In genomic region chr14:17636971-17637370, GRCm38 (mm10) we compare ENCODE assay signal across 29 mouse cellular contexts. TPM values are rescaled to one million over a fixed set of nuclear protein-coding genes. Genes with fewer than 3 reads are reported as not detected.
DNase-seq lines count a peak whose midpoint lies in the region; ATAC-seq and TF ChIP-seq lines count a peak whose summit lies in the region.
"Had no signal": no experiment of that assay in that cellular context is flagged by ENCODE, and none has a peak within 500 bp of the region (broad histone marks: within the 10 kb centered on the region; RNA-seq: fewer than 3 reads in every experiment).

No protein-coding gene starts in this region.

- H3K4me3 ChIP-seq in kidney, embryonic 15.5 days (replicated peaks): no peak overlapping the region
- H3K4me3 ChIP-seq in kidney, adult 2 months (ENCODE audit: insufficient read depth, low read depth, low read length): no peak overlapping the region
- H3K4me3 ChIP-seq: embryonic facial prominence, embryonic 13.5 days; forebrain, embryonic 10.5 days; heart, adult 2 months; heart, embryonic 12.5 days; limb, embryonic 10.5 days; limb, embryonic 15.5 days; liver, embryonic 13.5 days; midbrain, embryonic 13.5 days; neural tube, embryonic 13.5 days had no signal

- ATAC-seq in kidney, embryonic 15.5 days (replicated peaks; ENCODE audit: low FRiP score): no peak
- ATAC-seq: CD4-positive, CD25-positive, alpha-beta regulatory T cell, adult 4 months; forebrain, embryonic 16.5 days; intestine, postnatal 0 days; lung, postnatal 0 days; midbrain, embryonic 13.5 days had no signal

- H3K9me3 ChIP-seq in kidney, embryonic 15.5 days (replicated peaks): no peaks in the 10 kb centered on the region
- H3K9me3 ChIP-seq: forebrain, embryonic 10.5 days; heart, embryonic 12.5 days; limb, embryonic 10.5 days; limb, embryonic 15.5 days; liver, embryonic 13.5 days; midbrain, embryonic 13.5 days; neural tube, embryonic 13.5 days had no signal

- TF ChIP-seq POLR2A in kidney, adult 2 months (IDR thresholded peaks at IDR 0.05; ENCODE audit: low read depth, low read length): no peak

- intact Hi-C loops in heart, postnatal 14 days (cut with DNase I): no loop called here

- no peak overlapping the region for H3K4me2 ChIP-seq in kidney, embryonic 15.5 days
- H3K4me2 ChIP-seq: embryonic facial prominence, embryonic 13.5 days; heart, embryonic 12.5 days; hindbrain, embryonic 14.5 days; limb, embryonic 15.5 days; liver, embryonic 13.5 days; midbrain, embryonic 13.5 days; neural tube, embryonic 13.5 days had no signal

- no peak overlapping the region for H3K27ac ChIP-seq in kidney, embryonic 15.5 days
- no peak overlapping the region for H3K27ac ChIP-seq in kidney, adult 2 months (ENCODE audit: insufficient read depth, low read depth, low read length)
- H3K27ac ChIP-seq: embryonic facial prominence, embryonic 13.5 days; forebrain, embryonic 10.5 days; heart, adult 2 months; hindbrain, embryonic 14.5 days; limb, embryonic 10.5 days; limb, embryonic 15.5 days; liver, embryonic 13.5 days; midbrain, embryonic 13.5 days; neural tube, embryonic 13.5 days had no signal

- DNase-seq in kidney, adult 11 months: peak; percentile 81
- peak; percentile 90 for DNase-seq in kidney, adult 2 months
- DNase-seq in kidney, adult 9 months: peak; percentile 90
- DNase-seq in kidney, postnatal 25 days: peak; percentile 73 to 86
- DNase-seq in heart, postnatal 14 days: no peak
- DNase-seq in thymus, postnatal 10 days (ENCODE audit: low spot score in 2 of 2): no peak
- DNase-seq: adrenal gland, postnatal 14 days; cerebellum, adult 2 months; heart, adult 2 months; liver, embryonic 13.5 days; lung, adult 18-20 months; lung, postnatal 4 days; right cerebral cortex, adult 18-20 months; spleen, adult 18-20 months; thymus, adult 18-20 months; thymus, postnatal 36 days had no signal

- H3K27me3 ChIP-seq in kidney, embryonic 15.5 days: no peaks in the 10 kb centered on the region
- H3K27me3 ChIP-seq in kidney, adult 2 months (replicated peaks; ENCODE audit: control insufficient read depth, insufficient read depth, low read length): no peaks in the 10 kb centered on the region
- H3K27me3 ChIP-seq: embryonic facial prominence, embryonic 13.5 days; heart, embryonic 12.5 days; limb, embryonic 15.5 days; liver, embryonic 13.5 days; midbrain, embryonic 13.5 days; neural tube, embryonic 13.5 days had no signal

- TF ChIP-seq CTCF in kidney, adult 2 months (conservative IDR thresholded peaks at IDR 0.05; ENCODE audit: insufficient read depth, insufficient read length, low read depth, low read length): no peak

- H3K4me1 ChIP-seq in kidney, embryonic 15.5 days: peaks cover 5% of the 10 kb centered on the region
- H3K4me1 ChIP-seq in kidney, adult 2 months (ENCODE audit: control insufficient read depth, insufficient read depth, low read length): peaks cover 9% of the 10 kb centered on the region
- H3K4me1 ChIP-seq: liver, embryonic 13.5 days had no signal

- H3K9ac ChIP-seq in kidney, embryonic 15.5 days: no peak overlapping the region
- H3K9ac ChIP-seq: embryonic facial prominence, embryonic 13.5 days; heart, embryonic 12.5 days; hindbrain, embryonic 14.5 days; limb, embryonic 15.5 days; liver, embryonic 13.5 days; midbrain, embryonic 13.5 days; neural tube, embryonic 13.5 days had no signal

- no peaks in the 10 kb centered on the region for H3K36me3 ChIP-seq in kidney, embryonic 15.5 days
- H3K36me3 ChIP-seq in kidney, adult 2 months (ENCODE audit: control insufficient read depth, insufficient read depth, low read length): no peaks in the 10 kb centered on the region
- H3K36me3 ChIP-seq: embryonic facial prominence, embryonic 13.5 days; forebrain, embryonic 10.5 days; heart, embryonic 12.5 days; limb, embryonic 10.5 days; limb, embryonic 15.5 days; liver, embryonic 13.5 days; midbrain, embryonic 13.5 days; neural tube, embryonic 13.5 days had no signal

- WGBS in kidney, embryonic 15.5 days: 66% methylated on average over 3 of the region's 3 CpGs
- WGBS in kidney, adult 2 months: 48% methylated on average over 3 of the region's 3 CpGs

RNA-seq across cellular contexts. Expression of gene Thrb, which starts 23.1 kb away (rescaled TPM):
- 0.96 and 2.9 TPM in 2 replicates for polyA plus RNA-seq in kidney, embryonic 15.5 days (2015; fragmentation: Nextera tagmentation; extraction: Ambion mirVana)
- polyA plus RNA-seq in kidney, adult 2 months (2012; rRNA removed): 11.2 and 12.8 TPM in 2 replicates
- total RNA-seq in heart, postnatal 14 days (2021): 10 to 100 TPM; 18.1 to 26.3 TPM

Comparison
In these comparisons a context has a peak if more than half of its experiments do, and no peak if none do; other contexts are left out.
1. DNase-seq: peak in kidney, adult 11 months (single experiment), kidney, adult 2 months (single experiment), kidney, adult 9 months (single experiment) and kidney, postnatal 25 days (2 of 2); none in heart, postnatal 14 days (0 of 2) and thymus, postnatal 10 days (0 of 2).